Mouse (Mus musculus): ENCODE results near the gene Vezt.

DNA sequence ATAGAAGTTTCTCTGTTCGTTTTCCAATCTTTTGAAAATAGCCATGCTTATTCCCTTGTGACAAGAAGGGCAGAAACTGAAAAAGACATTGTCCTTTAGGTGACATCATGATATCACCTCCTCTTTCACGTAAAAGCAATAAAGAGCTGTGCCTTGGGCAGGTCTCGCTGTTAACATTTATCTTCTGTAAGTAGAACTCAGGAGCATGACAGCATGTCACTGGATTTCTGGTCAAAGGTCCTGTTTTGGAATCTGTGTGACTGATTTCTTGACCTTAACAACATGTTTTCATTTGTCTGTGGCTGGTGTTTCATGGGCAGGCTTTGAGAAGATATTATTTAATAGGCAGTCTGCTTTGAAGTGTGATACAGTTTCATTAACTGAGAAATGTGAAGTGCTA lies 45.1 kb upstream of the Vezt start:
- TF ChIP-seq CTCF (IDR thresholded peaks at IDR 0.05; ENCODE audit: low read depth) (no peak), EP300 (IDR thresholded peaks at IDR 0.05; ENCODE audit: low read depth) (no peak)
